ENCODE assay signal across 9 mouse cellular contexts in the genomic region with DNA sequence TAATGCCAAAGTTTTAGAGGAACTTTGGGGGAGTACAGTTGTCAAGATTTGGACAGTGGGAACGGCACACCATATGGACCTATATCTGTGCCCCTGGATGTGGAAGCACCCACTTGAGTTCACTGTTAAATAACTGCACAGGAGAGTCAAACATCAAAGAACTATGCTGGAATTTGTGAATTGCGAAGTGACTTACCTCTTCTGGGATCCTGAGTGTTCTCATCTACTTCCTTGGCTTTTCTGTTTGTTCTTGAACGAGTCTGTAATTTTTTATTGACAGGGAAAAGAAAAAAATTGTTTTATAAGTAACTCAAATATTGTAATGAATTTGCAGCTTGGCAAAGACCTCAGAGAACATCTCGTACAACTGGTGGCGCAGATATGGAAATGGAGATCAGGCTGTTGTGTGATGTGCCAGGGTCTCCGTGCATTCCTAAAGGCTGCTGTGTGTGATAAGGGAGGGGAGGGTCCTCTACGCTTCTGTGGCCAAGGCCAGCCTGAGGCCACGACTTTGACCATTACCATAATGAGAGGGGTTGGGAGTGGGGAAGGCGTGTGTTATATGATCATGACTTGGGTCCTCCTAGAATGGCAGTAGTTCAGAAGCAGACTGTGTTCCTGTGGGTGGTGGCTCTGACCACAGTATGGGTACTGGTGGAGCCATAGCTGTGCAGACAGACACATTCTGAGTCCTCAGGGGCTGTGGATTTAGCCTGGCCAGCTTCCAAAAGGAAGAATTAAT. TPM values are rescaled to one million over a fixed set of nuclear protein-coding genes. Genes with fewer than 3 reads are reported as not detected.
DNase-seq lines count a peak whose midpoint lies in the region; ATAC-seq and TF ChIP-seq lines count a peak whose summit lies in the region.
"Had no signal": no experiment of that assay in that cellular context is flagged by ENCODE, and none has a peak within 500 bp of the region (broad histone marks: within the 10 kb centered on the region; RNA-seq: fewer than 3 reads in every experiment).

No protein-coding gene starts in this region.

- peaks cover 19 to 57% of the 10 kb centered on the region in 2 experiments for H3K4me1 ChIP-seq in CH12.LX (ENCODE audit: control insufficient read depth in 1 of 2, insufficient read depth in 2 of 2)
- no peaks in the 10 kb centered on the region for H3K4me1 ChIP-seq in hindbrain, embryonic 11.5 days (replicated peaks; ENCODE audit: control insufficient read depth, insufficient read depth, low read length)
- peaks cover 8% of the 10 kb centered on the region; the same call in 1 of the 2 replicates for H3K4me1 ChIP-seq in lung, postnatal 0 days (ENCODE audit: insufficient read depth, low read depth, low read length)

- TF ChIP-seq CTCF in CH12.LX (conservative IDR thresholded peaks at IDR 0.05 in 1 of 2, IDR thresholded peaks at IDR 0.05 in 1 of 2; ENCODE audit: low read depth in 2 of 2, low read length in 2 of 2), result no peak
- no peak for TF ChIP-seq CTCF in lung, postnatal 0 days (IDR thresholded peaks at IDR 0.05)

- H3K27me3 ChIP-seq in CH12.LX (replicated peaks), result no peaks in the 10 kb centered on the region
- no peaks in the 10 kb centered on the region for H3K27me3 ChIP-seq in hindbrain, embryonic 11.5 days (ENCODE audit: control insufficient read depth, insufficient read depth, low read length)
- H3K27me3 ChIP-seq in lung, postnatal 0 days (replicated peaks; ENCODE audit: insufficient read depth, low read length), result no peaks in the 10 kb centered on the region

- peaks cover 0 to 2% of the 10 kb centered on the region in 2 experiments for H3K36me3 ChIP-seq in CH12.LX (replicated peaks in 1 of 2; ENCODE audit: control insufficient read depth in 1 of 2, insufficient read depth in 1 of 2, low read length in 1 of 2)
- no peaks in the 10 kb centered on the region for H3K36me3 ChIP-seq in hindbrain, embryonic 11.5 days (ENCODE audit: control insufficient read depth, insufficient read depth, low read length)
- H3K36me3 ChIP-seq in lung, postnatal 0 days (ENCODE audit: insufficient read depth, low read length), result no peaks in the 10 kb centered on the region

- TF ChIP-seq RAD21 in CH12.LX (IDR thresholded peaks at IDR 0.05; ENCODE audit: low read depth, low read length), result no peak

- 86% methylated on average over 9 of the region's 9 CpGs for WGBS in hindbrain, embryonic 11.5 days
- 54% methylated on average over 9 of the region's 9 CpGs for WGBS in lung, postnatal 0 days

- TF ChIP-seq POLR2A in CH12.LX (IDR thresholded peaks at IDR 0.05; ENCODE audit: low read depth, low read length), result no peak

- no peaks in the 10 kb centered on the region for H3K9me3 ChIP-seq in CH12.LX (replicated peaks; ENCODE audit: low read length)
- H3K9me3 ChIP-seq in hindbrain, embryonic 11.5 days (ENCODE audit: control insufficient read depth, low read length), result no peaks in the 10 kb centered on the region
- H3K9me3 ChIP-seq in lung, postnatal 0 days (ENCODE audit: low read length), result no peaks in the 10 kb centered on the region

- H3K27ac ChIP-seq in CH12.LX (ENCODE audit: insufficient read depth, low read depth), result no peak overlapping the region
- no peak overlapping the region for H3K27ac ChIP-seq in hindbrain, embryonic 11.5 days (ENCODE audit: low read depth, low read length)
- peak overlapping the region; percentile 68; the same call in 1 of the 2 replicates for H3K27ac ChIP-seq in lung, postnatal 0 days (ENCODE audit: low read length)

- dilution Hi-C loops in CH12.LX (cut with MboI; ENCODE audit: extremely low pct_ligation_motif_present, extremely low pct_unique_long_range_greater_than_20kb, low sequenced_read_pairs), result no loop called here

- no peak for ATAC-seq in hindbrain, embryonic 11.5 days (ENCODE audit: low FRiP score)
- no peak for ATAC-seq in lung, postnatal 0 days

- peak; percentile 55 for DNase-seq in cerebellum, adult 9-10 months
- no peak for DNase-seq in cerebellum, postnatal 36 days
- no peak for DNase-seq in CH12.LX (ENCODE audit: extremely low read depth)
- DNase-seq in hindbrain, embryonic 11.5 days (ENCODE audit: low spot score), result no peak
- peak; percentile 74 for DNase-seq in lung, postnatal 0 days (ENCODE audit: low spot score)
- no peak for DNase-seq in c-Kit-positive CD71-positive TER-119-positive erythroid progenitor cells, embryonic 14.5 days (ENCODE audit: low spot score)
- no peak for DNase-seq in spleen, adult 18-20 months
- no peak for DNase-seq in urinary bladder, postnatal 10 days (ENCODE audit: low spot score)

- H3K9ac ChIP-seq in CH12.LX (ENCODE audit: insufficient read depth, low read depth), result no peak overlapping the region
- H3K9ac ChIP-seq in hindbrain, embryonic 11.5 days (ENCODE audit: low read depth, low read length), result no peak overlapping the region
- no peak overlapping the region for H3K9ac ChIP-seq in lung, postnatal 0 days (replicated peaks; ENCODE audit: low read depth)

- H3K79me2 ChIP-seq in CH12.LX (replicated peaks; ENCODE audit: control insufficient read depth, extremely low read depth, insufficient read depth, poor library complexity, severe bottlenecking), result no peaks in the 10 kb centered on the region

- TF ChIP-seq EP300 in CH12.LX (IDR thresholded peaks at IDR 0.05; ENCODE audit: low read length), result no peak
- peak; percentile 61 for TF ChIP-seq EP300 in lung, postnatal 0 days (IDR thresholded peaks at IDR 0.05)

- in situ Hi-C loops in CH12.LX (cut with MboI; ENCODE audit: low pct_ligation_motif_present, low pct_unique_long_range_greater_than_20kb, low sequenced_read_pairs), result no loop called here

- H3K4me3 ChIP-seq in CH12.LX (replicated peaks in 1 of 3; ENCODE audit: low read depth in 2 of 3, low read length in 2 of 3, poor library complexity in 1 of 3), result no peak overlapping the region
- H3K4me3 ChIP-seq in hindbrain, embryonic 11.5 days (ENCODE audit: low read depth, low read length), result peak overlapping the region; percentile 54; the same call in 1 of the 2 replicates
- H3K4me3 ChIP-seq in lung, postnatal 0 days (ENCODE audit: low read depth, low read length), result peak overlapping the region; percentile 47; the same call in 1 of the 2 replicates

- H3K4me2 ChIP-seq in CH12.LX (ENCODE audit: insufficient read depth, low read depth, poor library complexity, severe bottlenecking), result peak overlapping the region; percentile 67; the same call in 1 of the 2 replicates
- peak overlapping the region; percentile 72; the same call in 1 of the 2 replicates for H3K4me2 ChIP-seq in hindbrain, embryonic 11.5 days (replicated peaks; ENCODE audit: low read depth, low read length)
- H3K4me2 ChIP-seq in lung, postnatal 0 days (replicated peaks; ENCODE audit: low read depth, low read length), result peak overlapping the region; percentile 73

TF ChIP-seq in CH12.LX, 34 proteins besides CTCF, POLR2A, EP300 and RAD21:
- no peak for TF ChIP-seq IRF4 (IDR thresholded peaks at IDR 0.05; ENCODE audit: low read depth, low read length)
- TF ChIP-seq USF2 (conservative IDR thresholded peaks at IDR 0.05; ENCODE audit: low read depth, low read length), result no peak
- no peak for TF ChIP-seq SIN3A (IDR thresholded peaks at IDR 0.05; ENCODE audit: low read length)
- TF ChIP-seq ELF1 (IDR thresholded peaks at IDR 0.05; ENCODE audit: low read depth, low read length), result no peak
- no peak for TF ChIP-seq UBTF (IDR thresholded peaks at IDR 0.05; ENCODE audit: low read depth, low read length)
- TF ChIP-seq USF1 (IDR thresholded peaks at IDR 0.05; ENCODE audit: low read depth, low read length), result no peak
- TF ChIP-seq ETS1 (conservative IDR thresholded peaks at IDR 0.05; ENCODE audit: low read depth, low read length), result no peak
- TF ChIP-seq MXI1 (IDR thresholded peaks at IDR 0.05; ENCODE audit: low read depth, low read length), result no peak
- no peak for TF ChIP-seq TCF12 (IDR thresholded peaks at IDR 0.05; ENCODE audit: low read depth, low read length)
- no peak for TF ChIP-seq MAX (IDR thresholded peaks at IDR 0.05; ENCODE audit: low read length)
- no peak for TF ChIP-seq MAZ (IDR thresholded peaks at IDR 0.05; ENCODE audit: low read depth, low read length)
- TF ChIP-seq TBP (conservative IDR thresholded peaks at IDR 0.05; ENCODE audit: low read depth, low read length), result no peak
- TF ChIP-seq ZNF384 (IDR thresholded peaks at IDR 0.05; ENCODE audit: low read depth, low read length), result no peak
- TF ChIP-seq MYC (IDR thresholded peaks at IDR 0.05; ENCODE audit: low read depth, low read length), result no peak
- TF ChIP-seq CHD1 (IDR thresholded peaks at IDR 0.05; ENCODE audit: low read depth, low read length), result no peak

RNA-seq across cellular contexts. Expression of a gene that starts 1.2 kb away (rescaled TPM):
- total RNA-seq in CH12.LX (2012; rRNA removed) (4.5 and 5.1 TPM in 2 replicates), CH12.LX (2014; rRNA removed) (5.9 and 6.5 TPM in 2 replicates)
- polyA plus RNA-seq in CH12.LX (2012; ENCODE audit: insufficient read length, low read depth), result 6.0 and 6.7 TPM in 2 replicates
- polyA plus RNA-seq in hindbrain, embryonic 11.5 days (2014; fragmentation: Nextera tagmentation; extraction: Ambion mirVana), result 10.9 and 12.8 TPM in 2 replicates
- 22.0 and 22.8 TPM in 2 replicates for polyA plus RNA-seq in lung, postnatal 0 days (2015; fragmentation: Nextera tagmentation; extraction: Ambion mirVana)

RNA-seq across cellular contexts. Expression of a gene that starts 7.0 kb away (rescaled TPM):
- total RNA-seq in CH12.LX (2012; rRNA removed), result not detected in 2 replicates
- total RNA-seq in CH12.LX (2014; rRNA removed), result not detected in 2 replicates
- 0.40 and 0.49 TPM in 2 replicates for polyA plus RNA-seq in CH12.LX (2012; ENCODE audit: insufficient read length, low read depth)
- not detected in 2 replicates for polyA plus RNA-seq in hindbrain, embryonic 11.5 days (2014; fragmentation: Nextera tagmentation; extraction: Ambion mirVana)
- polyA plus RNA-seq in lung, postnatal 0 days (2015; fragmentation: Nextera tagmentation; extraction: Ambion mirVana), result not detected in 2 replicates
- polyA plus RNA-seq: heart, embryonic 16.5 days had no signal

RNA-seq across cellular contexts. Expression of a gene that starts 39.4 kb away (rescaled TPM):
- total RNA-seq in CH12.LX (2012; rRNA removed), result 0.98 and 1.1 TPM in 2 replicates
- 0.31 and 0.86 TPM in 2 replicates for total RNA-seq in CH12.LX (2014; rRNA removed)
- polyA plus RNA-seq in CH12.LX (2012; ENCODE audit: insufficient read length, low read depth), result 2.0 and 3.0 TPM in 2 replicates
- polyA plus RNA-seq in hindbrain, embryonic 11.5 days (2014; fragmentation: Nextera tagmentation; extraction: Ambion mirVana), result 1.2 and 2.6 TPM in 2 replicates
- 2.5 and 2.9 TPM in 2 replicates for polyA plus RNA-seq in lung, postnatal 0 days (2015; fragmentation: Nextera tagmentation; extraction: Ambion mirVana)

RNA-seq across cellular contexts. Expression of a gene that starts 45.6 kb away (rescaled TPM):
- total RNA-seq in CH12.LX (2012; rRNA removed) (134 and 153 TPM in 2 replicates), CH12.LX (2014; rRNA removed) (156 and 170 TPM in 2 replicates)
- 121 and 166 TPM in 2 replicates for polyA plus RNA-seq in CH12.LX (2012; ENCODE audit: insufficient read length, low read depth)
- 33.4 and 34.1 TPM in 2 replicates for polyA plus RNA-seq in hindbrain, embryonic 11.5 days (2014; fragmentation: Nextera tagmentation; extraction: Ambion mirVana)
- polyA plus RNA-seq in lung, postnatal 0 days (2015; fragmentation: Nextera tagmentation; extraction: Ambion mirVana), result 194 and 216 TPM in 2 replicates

RNA-seq across cellular contexts. Expression of a gene that starts 56.4 kb away (rescaled TPM):
- total RNA-seq in CH12.LX (2012; rRNA removed) (327 and 351 TPM in 2 replicates), CH12.LX (2014; rRNA removed) (301 and 326 TPM in 2 replicates)
- 293 and 301 TPM in 2 replicates for polyA plus RNA-seq in CH12.LX (2012; ENCODE audit: insufficient read length, low read depth)
- 354 and 388 TPM in 2 replicates for polyA plus RNA-seq in hindbrain, embryonic 11.5 days (2014; fragmentation: Nextera tagmentation; extraction: Ambion mirVana)
- polyA plus RNA-seq in lung, postnatal 0 days (2015; fragmentation: Nextera tagmentation; extraction: Ambion mirVana), result 269 and 290 TPM in 2 replicates

Comparison
In these comparisons a context has a peak if more than half of its experiments do, and no peak if none do; other contexts are left out.
1. DNase-seq: peak in cerebellum, adult 9-10 months (single experiment) and lung, postnatal 0 days (single experiment); none in cerebellum, postnatal 36 days (0 of 2), CH12.LX (single experiment), hindbrain, embryonic 11.5 days (single experiment), c-Kit-positive CD71-positive TER-119-positive erythroid progenitor cells, embryonic 14.5 days (single experiment), spleen, adult 18-20 months (0 of 2) and urinary bladder, postnatal 10 days (single experiment).
2. H3K4me3 ChIP-seq: peak in hindbrain, embryonic 11.5 days (single experiment) and lung, postnatal 0 days (single experiment); none in CH12.LX (0 of 3).
3. Peak in every context shown above with its lines, with median percentiles within 50 percentile points of each other: H3K4me2 ChIP-seq.